Mouse (Mus musculus) left cerebral cortex, adult 8-10 months (tissue): ENCODE measurements around the gene Erp44. TPM values are rescaled to one million over a fixed set of nuclear protein-coding genes. Genes with fewer than 3 reads are reported as not detected.
A peak's percentile ranks its signal among the peaks of the same experiment; 100 is the strongest.

Experiments used
- DNase-seq, 2 experiments: peaks; one replicate each; pipeline ENCODE4 v3.0.0; 2022; ENCODE audit warnings: low spot score in 2 of 2
- total RNA-seq, 4 experiments: library from RNA; stranded (reverse); gene quantifications; 2 replicates each; pipeline ENCODE4 v1.2.4; 2022

Erp44 gene
- total RNA-seq = 10 to 100 TPM; 27.3 to 33.4 (median 32.5) TPM

DNA sequence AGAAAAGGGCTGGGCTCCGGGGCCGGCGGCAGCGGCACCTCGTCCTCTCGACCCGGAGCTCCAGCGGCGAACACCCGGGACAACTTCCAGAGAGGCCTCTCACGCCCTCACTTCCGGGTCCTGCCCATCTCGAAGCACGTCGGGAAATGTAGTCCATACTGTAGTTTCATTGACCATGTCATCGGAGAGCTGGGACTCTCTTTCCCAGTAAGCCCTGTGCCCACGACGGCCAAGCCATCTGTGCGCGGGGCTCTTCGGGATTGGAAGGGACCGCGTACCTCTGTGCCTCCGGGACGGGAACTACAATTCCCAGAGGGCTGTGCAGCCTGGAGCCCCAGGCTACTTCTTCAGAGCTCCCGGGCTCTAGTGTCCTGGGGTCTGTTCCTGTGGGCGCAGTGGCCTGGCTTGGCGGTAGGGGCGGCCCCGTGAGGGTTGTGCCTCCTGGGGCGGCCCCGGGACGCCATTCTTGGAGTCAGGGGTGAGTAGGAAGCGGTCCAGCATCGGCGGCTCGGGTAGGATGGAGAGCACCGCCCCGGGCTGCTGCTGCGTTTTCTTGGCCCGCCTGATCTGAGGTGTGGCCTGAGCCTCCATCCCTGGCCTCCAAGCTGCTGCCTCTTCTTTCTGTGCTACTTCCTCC lies at the start of gene Erp44, which contains the start of gene Invs:
Gene Erp44 (minus strand): TSS at position 61 of the 637 bp plus-strand sequence.
Gene Invs (plus strand): TSS at position 263 of the 637 bp plus-strand sequence.
- peak; percentile 87 to 98 for DNase-seq

DNA sequence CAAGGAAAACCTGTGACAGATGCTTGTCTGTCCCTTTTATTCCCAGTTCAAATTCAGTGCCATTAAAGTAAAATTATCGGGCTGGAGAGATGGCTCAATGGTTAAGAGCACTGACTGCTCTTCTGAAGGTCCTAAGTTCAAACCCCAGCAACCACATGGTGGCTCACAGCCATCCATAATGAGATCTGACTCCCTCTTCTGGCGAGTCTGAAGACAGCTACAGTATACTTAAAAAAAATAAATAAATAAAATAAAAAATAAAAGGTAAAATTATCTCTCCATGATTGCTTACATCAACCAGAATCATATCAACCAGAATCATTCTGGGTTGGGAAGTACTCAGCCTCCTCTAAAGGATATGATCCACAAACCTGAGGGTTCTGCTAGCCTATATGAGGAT lies 48.7 kb upstream of the Erp44 start:
- no peak for DNase-seq

DNA sequence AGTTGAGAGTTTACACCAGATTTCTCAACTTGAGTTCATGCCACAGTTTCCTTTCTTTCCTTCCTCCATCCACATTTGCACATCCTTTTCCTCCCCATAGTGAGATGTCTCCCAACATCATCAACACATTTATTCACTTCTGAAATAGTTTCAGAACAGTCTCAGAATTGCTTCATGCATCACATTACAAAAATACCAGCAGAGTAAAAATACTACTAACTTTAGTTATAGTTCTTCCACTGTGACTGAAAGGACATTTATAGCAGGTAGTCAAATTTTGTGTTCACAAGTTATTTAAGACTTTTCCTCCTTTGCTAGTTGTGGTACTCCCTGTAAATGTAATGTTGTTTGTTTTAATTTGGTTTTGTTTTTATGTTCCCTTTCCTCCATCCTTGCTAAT lies 47.8 kb upstream of the Erp44 start:
- no peak for DNase-seq

DNA sequence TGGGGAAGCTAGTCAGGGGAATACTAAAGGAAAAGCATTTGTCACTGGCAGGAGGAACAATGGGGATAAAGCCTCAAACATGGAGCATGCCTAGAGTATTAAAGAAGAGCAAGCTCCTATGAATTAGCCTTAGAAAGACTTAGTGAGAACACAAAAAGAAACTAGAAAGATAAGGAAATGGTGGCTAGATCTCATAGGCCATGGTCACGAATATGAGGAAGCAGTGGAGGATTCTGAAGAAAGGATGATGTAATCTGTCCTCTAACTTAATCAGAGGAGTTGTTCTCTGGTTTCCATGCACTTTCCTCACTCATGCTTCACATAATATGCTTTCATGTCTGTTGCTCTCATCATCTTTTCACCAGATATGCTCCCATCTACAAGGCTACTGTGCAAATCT lies 42.7 kb upstream of the Erp44 start:
- no peak for DNase-seq

DNA sequence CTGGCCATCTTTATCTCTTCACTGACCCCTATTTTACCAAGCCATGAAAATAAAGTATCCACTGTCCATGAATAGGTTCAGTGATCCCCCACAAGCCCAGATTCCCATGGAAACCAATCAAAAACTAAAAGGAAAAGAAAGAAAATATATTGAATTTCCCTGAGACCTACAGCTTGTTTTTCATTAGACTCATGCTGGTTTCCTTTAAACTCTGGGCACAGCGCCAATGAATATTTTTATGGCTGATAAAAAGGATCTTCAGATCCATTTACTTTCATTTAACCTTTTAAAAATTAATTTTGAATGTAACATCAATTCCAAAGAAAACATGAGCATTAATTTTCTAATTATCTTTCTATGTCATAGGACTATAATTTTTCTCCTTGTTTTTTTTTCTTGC lies 41.9 kb upstream of the Erp44 start:
- no peak for DNase-seq

DNA sequence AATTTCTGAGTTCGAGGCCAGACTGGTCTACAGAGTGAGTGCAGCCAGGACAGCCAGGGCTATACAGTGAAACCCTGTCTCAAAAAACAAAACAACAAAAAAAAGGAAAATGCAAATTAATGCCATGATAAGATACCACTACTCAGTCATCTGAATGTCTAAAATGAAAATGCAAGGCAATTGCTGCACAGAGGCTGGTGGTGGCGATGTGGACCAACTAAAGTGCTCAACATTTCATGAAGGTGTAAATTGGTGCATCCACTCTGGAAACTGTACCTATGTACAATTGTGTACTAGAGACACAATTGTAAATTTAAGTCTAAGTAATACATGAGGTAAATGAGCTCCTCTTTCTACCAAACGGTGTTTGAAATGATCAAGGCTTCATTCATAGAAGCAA lies 36.7 kb upstream of the Erp44 start:
- DNase-seq = no peak

DNA sequence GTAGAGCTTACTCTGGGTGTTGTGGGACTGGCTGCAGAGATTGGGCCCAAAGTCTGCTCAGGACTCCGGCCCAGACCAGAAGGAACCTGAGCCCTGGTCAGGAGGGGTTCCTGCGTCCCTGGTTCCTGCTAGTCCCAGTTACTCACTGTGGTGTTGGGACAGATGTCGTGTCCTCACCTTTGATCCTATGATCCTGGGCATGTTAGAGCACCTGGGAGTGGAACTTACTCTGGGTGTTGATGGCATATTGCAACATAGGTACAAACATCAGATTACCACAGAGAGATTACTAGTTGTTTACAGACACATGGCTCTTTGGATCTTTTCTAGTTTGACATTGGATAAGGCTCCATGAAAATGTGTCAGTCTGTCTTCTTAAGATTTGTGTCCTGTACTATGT lies 35.5 kb upstream of the Erp44 start:
- no peak for DNase-seq

DNA sequence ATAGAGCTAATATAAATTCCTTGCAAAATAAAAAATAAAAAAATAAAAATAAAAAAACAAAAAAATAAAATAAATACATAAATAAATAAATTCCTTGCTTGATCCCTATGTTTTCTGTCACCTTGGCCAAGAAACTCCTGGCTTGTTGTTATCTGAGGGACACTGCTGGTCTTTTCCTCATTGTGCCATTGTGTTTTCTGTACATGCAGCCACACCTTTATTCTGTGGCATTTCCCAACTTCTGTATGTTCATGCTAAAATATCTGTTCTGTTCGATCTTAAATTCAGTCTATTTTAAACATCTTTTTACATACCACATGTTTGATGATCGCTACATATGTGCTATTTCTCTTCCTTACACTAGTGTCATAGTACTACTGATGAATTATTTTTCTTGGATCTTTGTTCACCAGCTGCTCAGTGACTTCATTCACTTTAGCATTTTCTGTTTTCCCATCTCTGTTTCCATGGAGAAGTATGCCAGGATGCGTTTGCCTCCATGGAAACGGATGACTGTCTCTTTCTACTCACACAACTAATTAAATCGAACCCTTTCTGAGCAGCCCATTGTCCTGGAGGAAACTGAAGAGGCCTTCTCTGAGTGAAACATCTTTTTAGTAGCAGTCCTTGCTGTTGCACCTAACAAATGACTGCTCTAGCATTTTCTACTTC lies 7.9 kb upstream of the Erp44 start:
- DNase-seq = peak in 1 of 2 experiments; percentile 22

DNA sequence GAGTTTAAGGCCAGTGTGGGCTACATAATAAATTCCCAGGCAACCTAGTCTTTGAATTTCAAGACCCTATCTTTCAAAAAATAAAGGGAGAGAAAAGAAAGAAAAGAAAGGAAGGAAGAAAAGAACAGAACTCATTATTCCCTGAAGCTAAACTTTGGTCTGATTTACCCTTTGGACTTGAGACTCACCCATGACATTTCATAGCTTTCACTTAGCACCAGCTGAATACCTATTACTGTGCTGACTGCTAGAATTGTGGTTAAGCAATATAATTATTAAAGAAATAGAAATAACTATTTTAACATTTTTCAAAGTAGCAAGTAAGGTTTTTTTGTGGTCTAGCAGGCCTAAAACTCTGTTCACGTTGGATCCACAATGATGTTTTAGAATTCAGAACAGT lies 1.8 kb upstream of the Erp44 start:
- no peak for DNase-seq

DNA sequence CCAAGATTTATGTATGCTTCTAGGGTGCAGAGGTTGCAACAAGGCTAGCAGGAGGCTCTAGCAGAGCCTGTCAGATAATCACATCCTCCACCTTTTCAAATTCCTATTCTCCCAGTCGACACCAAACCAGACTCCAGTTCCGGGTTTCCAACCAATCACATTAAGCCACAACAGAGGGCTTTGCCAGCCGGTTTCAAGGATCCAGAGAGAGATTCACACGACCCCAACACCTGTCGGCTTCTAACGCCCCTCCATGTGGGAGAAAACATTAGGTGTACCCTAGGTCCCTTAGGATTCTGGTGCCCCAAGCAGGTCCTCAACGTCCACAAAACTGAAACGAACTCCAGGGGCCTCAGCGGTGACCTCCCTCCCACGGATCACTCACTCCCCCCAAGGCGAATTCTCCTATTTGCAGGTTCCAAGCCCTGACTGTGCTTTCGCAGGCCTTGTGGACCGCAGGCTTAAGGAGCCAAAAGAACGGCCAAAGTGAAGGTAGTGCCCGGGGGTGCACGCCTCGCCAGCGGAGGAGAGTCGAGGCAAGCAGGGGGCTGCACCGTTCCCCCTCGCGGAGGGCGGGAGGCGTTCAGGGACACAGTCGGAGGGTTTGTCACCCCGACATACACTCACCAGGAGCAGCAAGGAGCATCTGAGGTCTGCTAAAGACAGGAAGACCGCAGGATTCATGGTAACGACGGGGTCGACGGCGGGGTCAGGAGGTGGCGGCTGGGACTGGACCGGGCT lies 431 bp downstream of the Erp44 start:
- DNase-seq = peak in 1 of 2 experiments; percentile 21

DNA sequence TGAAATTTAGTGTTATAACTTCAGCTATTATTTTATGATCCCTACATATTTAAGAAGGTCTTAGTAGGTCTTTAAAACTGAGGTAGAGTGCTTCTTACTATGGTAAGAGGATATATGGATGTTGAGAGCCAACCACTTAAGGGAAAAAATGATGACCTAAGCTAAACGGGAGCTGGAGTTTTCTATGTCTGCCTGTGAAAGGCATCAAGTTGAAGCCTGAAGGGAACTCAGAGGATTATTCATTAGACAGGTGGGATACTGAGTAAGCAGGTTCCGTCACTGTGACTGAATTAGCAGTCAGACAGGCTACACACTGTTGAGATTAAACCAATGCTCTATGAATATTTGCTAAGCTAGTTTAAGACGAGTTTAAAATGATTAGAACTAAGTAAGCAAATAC lies 2.3 kb downstream of the Erp44 start:
- no peak for DNase-seq

DNA sequence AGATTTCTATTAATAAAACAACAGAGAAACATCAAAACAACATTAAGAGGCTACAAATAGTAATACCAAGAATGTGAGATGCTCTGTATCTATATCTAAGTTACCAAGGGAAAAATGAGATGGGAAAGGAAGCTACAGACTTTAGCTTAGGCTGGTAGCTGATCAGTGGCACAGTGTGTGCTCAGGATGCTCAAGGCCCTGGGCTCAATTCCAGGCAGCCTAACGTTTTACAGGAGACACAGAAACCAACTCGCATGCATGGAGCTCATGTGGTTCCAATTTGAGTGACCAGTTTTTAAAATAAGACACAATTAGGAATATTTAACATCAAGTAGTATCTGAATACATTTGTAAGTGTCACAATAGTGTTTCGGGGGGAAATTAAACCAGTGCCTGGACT lies 3.6 kb downstream of the Erp44 start:
- DNase-seq = no peak

DNA sequence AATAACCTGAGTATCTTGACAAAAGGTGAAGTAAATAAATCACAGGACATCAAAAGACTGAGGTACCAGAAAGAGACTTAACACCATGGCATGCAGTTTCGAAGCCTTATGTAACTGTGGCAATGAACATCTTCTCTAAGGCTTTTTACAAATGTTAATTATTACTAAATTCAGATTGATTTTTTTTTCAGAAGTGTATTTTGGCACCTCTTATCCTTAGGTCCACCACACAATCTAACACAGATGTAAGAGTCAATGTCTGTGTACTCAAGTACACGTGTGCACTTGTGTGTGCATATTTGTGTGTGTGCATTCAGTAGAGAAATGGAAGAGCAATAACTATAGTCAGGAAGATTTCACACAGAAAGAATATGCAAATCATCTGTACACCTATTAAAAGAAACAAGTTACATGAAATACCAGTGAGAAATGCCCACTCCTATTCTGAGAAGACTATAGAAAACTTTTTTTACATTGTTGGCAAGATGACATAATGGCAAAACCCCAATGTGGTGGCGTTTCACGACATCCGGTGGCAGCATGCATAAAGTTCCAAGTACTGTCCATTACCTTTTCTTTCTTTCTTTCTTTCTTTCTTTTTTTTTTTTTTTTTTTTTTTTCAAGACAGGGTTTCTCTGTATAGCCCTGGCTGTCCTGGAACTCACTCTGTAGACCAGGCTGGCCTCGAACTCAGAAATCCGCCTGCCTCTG lies 6.1 kb downstream of the Erp44 start:
- no peak for DNase-seq

DNA sequence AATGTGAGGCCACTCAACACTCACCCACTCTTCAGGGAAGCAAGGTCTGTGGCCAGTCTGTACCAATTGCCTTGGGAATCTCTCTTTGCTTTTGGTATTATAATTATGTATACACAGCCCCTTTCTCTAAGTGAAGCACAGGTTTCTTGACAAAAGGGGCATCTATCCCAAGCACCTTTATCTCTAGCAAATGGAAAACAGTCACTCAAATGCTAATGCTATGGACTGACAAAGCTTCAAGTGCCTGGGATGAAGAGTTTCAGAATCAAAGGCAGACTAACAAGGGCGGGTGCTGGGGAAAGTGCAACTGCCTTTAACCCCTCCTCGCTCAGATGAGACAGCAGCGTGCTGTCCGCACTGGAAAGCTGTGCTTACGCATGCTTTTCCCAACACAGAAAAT lies 7.5 kb downstream of the Erp44 start:
- DNase-seq = no peak

DNA sequence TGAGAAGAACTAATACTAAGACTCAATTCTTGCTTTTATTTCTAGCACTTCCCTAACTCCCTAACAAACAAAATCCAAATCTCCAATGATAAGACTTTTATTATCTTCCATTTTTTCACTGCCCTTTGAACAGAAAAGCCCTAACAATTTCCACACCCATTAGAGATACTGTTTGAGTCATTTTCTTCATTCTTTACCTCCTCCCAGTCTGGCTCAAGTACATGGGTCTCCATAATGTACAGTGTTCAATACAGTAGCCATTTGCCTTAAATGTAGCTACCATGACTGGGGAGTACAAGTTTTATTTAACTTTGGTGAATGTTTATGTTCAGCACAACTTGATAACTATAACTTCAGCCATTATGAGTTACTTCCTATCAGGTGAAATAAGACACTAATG lies 8.8 kb downstream of the Erp44 start:
- no peak for DNase-seq

DNA sequence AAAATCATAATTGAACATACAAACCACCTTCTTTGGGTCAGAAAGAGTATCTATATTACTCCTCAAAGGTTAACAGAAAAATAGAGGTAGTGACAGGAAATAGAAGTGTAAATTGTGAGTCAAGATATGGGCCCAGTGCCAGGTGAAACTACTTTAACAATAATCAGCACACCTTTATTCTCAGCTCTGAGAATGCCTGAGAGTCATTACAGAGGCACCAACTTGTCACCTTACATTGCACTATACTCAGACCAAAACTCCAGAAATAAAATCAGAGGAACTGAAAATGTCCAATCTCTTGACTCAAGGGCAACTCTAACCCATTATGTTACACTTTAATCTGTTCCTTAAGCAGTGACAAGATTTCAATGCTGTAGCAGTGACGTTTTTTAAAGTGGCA lies 11.2 kb downstream of the Erp44 start:
- no peak for DNase-seq

DNA sequence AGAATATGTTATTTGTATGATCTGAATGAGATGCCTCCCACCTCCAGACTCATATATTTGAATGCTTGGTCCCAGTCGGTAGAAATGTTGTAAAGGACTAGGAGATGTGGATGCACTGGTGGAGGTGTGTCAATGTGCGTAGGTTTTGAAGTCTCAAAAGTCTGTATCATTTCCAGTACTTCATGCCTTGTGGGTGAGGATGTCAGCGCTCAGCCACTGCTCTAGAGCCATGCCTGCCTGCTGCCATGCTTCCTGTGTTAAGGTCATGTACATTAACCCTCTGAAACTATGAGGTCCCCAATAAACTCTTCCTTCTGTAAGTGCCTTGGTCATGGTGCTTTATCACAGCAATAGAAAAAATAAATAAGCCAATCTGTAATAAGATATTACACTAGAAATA lies 11.7 kb downstream of the Erp44 start:
- DNase-seq = no peak

DNA sequence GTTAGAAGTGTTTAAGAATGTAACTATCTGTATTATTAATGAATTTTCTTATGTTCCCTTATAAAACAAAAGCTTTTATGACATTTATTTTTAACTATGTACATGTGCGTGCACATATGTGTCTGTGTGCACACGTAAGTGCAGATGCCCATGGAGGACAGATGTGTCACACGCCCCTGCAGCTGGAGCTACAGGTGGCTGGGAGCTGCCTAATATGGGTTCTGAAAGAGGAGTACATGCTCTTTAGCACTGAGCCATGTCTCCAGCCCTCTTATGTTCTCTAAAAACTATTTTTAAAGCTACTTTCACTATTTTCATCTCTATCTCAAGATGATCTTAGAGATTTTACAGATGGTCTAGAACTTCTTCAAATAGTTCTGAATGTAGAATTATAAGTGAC lies 21.3 kb downstream of the Erp44 start:
- no peak for DNase-seq

DNA sequence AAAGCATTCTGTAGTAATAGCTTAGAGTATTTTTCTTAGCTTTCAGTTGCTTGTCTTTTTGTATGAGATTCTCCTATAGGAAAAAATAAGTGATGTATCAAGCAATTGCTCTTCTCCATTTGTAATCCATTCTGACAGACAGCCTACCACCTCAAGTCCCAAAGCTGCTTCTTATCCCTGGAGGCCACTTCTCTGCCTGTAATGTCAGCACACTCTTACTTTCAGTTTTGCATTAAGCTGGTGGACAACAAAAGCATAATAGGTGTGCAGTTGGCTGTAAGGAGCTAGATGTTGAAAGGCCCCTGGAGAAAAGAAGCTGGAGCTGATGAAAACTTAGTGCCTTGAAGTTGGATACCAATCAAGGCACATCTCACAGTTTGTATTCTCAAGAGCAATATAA lies 26.1 kb downstream of the Erp44 start:
- no peak for DNase-seq

DNA sequence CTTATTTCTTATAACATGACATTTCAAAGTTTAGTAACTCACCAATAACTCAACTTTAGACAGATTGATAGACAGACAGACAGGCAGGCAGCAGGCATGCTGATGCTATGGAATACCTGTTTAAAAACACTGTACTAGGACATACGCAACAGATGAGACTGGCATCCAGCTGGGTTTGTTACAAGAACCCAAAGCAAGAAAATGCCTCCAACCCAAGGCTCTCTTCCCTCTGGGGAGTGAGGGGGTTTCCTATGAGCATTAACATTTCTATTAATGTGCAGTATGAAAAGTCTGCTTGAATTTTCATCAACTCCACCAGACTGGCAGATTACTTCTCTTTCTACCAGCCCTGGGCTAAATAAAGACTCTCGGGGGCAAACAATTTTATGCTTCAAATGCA lies 35.1 kb downstream of the Erp44 start:
- no peak for DNase-seq

DNA sequence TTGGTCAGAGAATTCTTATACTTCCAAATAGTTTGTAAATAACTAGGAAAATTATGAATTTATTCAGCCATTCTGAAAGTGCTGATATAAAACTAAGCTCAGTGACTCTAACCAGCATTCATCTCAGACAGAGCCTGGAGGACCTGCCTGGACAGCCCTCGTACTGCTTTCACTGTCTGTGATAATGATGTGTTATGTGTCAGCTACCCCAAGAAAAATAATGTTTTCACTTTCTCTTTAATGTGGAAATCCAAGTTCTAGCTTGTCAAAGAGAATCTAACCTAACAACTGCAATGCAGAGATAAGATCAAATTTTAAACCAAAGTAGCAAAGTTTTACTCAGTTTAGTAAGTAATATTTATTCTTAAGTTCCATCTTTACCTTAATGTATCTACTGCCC lies 35.6 kb downstream of the Erp44 start:
- DNase-seq = no peak

DNA sequence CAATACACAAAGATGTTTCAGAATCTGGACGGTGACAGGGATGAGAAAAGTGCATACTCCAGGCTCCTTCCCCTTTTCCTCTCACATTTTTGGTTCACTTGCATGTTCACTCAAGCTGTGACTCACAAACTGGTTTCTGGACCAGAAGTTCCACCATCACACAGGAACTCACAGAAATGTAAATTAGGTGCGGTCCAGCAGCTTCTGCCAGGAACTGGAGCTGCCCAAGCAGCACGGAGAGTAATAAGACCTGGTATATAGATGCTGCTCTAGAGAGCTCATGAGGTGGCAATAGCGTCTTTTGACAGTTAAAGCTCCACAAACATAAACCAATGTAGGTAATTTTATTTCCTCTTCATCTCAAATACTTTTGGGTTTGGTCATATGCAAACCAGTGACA lies 36.9 kb downstream of the Erp44 start:
- DNase-seq = no peak
